Mouse (Mus musculus) spleen, adult 12 weeks (tissue): ENCODE results near the gene Prkca.

ENCODE experiments used
- DNase-seq: peaks from one replicate; pipeline ENCODE4 v3.0.0; 2022; ENCODE audit warnings: low spot score

Prkca gene

DNA sequence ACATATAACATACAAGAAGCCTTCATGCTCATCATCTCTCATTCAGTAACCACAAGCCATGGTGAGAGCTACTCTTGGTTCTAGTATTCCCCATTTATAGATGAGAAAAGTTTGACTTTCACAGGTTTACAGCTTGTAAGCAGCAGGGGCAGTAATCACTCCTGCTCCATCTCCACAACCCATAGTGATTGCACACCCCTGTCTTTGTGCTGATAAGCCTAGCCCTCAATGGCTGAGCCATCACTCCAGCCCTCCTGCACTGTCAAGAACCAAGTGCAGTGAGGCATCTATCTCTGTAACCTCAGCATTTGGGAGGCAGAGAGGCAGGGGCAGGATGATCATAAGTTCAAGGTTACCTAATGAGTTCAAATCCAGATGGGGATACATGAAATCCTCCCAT is 48.4 kb downstream of the Prkca start:
- DNase-seq, result no peak

DNA sequence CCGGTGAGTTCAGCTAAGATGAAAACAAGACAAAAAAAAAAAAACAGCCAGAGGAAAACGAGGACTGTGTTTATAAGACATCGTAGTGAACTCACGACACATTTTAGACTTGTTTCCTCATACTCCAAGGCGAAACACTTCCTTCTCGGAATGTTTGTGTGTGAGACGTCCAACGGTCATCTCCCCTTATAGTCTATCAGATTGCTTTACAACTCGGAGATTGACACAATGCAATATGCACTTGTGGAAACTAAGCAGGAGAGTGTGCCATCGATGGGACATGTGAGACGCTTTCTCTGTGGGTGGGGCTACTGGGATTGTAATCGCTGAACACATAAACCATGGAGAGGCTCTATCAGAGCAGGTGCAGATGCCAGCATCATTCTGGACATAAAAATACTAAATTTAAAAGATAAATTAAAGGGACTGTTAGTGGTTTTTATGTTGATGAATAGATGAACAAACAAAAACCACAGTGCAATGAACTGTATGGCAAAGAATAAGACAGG is 49.4 kb downstream of the Prkca start:
- no peak for DNase-seq

GRCm38 (mm10) chr11:108293843-108294242 is 49.9 kb downstream of the Prkca start:
- no peak for DNase-seq

- DNase-seq, result no peak
These were observed 54.5 kb downstream of the Prkca start for GRCm38 (mm10) chr11:108289192-108289591.

- DNase-seq, result no peak
These were observed 56.4 kb downstream of the Prkca start for GRCm38 (mm10) chr11:108287321-108287720.

GRCm38 (mm10) chr11:108285046-108285445 is 58.7 kb downstream of the Prkca start:
- DNase-seq, result no peak

DNA sequence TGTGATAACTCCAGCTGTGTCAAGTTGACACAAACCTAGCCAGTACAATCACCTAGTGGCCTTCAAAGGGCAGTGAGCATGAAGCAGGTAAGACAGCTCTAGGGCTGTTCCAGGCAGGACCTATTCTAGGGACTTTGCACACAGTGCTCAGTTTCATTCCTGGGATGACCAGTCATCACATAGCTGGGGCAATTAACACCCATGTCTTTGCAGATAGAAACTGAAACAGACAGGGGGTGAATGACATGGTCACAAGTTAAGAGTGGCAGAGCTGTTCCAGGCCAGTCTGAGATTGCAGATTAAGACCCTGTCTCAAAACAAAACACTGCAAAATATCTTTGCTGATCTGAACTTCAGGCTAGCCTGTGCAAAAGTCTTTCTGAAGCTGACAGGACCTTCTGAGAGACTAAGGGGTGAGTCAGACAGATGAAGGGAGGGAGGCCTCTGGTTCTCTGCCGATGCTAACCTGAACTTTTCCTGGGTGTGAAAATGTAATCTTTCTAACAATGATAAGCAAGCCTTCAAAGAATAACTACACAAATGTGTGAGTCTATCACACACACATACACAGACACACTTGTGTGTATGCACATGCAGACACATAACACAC is 60.8 kb downstream of the Prkca start:
- no peak for DNase-seq

DNA sequence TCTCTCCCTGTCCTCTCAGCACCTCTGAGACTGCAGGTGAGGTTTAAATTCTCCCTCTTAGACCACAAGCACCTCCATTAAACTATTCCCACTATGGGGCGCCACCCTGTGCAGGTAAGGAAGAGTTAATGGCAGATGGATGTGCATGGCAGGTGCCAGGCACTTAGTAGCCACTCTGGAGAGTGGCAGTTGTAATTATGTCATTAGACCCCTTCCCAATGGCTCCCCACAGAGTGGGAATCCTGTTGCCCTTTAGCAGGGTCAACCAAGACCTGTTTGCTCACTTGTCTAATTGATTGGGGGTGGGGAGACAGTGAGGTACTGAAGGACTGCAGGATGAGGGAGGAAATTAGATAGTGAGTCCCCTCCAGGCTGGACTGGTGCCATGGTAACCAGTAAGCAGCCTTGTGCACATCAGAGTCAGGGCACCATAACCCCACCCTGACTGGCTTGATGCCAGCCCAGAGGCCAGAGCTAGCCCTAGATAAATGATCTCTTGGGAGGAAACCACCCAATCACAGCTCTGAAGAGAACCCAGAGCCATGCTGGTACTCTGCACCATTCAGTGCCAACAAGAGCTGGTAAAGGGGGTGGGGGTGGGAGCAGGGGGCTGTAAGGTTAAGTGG is 63.9 kb downstream of the Prkca start:
- no peak for DNase-seq

GRCm38 (mm10) chr11:108277096-108277495 is 66.6 kb downstream of the Prkca start:
- DNase-seq, result no peak

- no peak for DNase-seq
These were observed 67.6 kb downstream of the Prkca start for GRCm38 (mm10) chr11:108276148-108276547.

DNA sequence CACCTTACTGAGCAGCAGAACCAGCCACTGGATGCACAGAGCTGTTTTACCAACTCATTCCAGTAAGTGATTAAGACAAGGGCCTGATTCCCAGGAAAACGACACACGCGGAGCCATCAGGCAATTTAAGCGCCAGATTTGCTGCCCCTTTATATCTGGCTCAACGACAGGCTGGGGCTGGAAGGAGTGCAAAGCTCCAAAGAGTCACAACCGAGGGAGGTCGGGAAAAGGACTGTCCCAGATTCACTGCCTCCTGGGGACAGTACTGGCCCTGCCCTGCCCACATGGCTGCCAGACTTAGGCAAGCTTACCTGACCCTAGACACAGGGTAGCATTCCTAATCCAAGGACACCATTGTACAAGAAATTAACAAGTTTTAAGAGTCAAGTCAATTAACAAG is 69.7 kb downstream of the Prkca start:
- no peak for DNase-seq

DNA sequence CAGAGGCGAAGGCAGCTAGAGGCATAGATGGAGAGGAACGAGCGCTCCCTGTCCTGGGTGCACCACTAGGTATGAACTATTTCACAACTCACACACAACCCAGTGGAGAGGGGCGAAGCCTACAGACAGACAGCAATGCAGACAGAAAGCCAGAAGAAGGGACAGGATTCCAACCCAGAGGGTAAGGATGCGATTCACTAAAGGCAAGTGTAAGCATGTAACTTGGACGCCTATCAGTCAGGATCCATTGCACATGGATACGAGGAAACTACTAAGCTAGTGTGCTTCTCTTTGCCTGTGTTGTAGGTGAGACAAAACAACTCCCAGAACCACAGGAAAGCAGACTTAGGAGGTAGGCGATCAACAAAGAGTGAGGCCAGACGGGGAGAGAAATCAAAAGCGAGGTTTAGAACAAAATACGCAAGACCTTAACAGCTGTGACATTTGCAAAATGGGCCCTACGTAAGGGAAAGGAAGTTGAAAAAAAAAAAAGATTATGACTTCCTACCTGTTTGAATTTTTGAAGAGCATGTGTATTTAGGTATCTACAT is 70.2 kb downstream of the Prkca start:
- no peak for DNase-seq

GRCm38 (mm10) chr11:108272601-108273414 is 70.9 kb downstream of the Prkca start:
- DNase-seq, result no peak

- DNase-seq, result no peak
These were observed 72.4 kb downstream of the Prkca start for GRCm38 (mm10) chr11:108271305-108271704.

- no peak for DNase-seq
These were observed 74.2 kb downstream of the Prkca start for GRCm38 (mm10) chr11:108269516-108269915.

DNA sequence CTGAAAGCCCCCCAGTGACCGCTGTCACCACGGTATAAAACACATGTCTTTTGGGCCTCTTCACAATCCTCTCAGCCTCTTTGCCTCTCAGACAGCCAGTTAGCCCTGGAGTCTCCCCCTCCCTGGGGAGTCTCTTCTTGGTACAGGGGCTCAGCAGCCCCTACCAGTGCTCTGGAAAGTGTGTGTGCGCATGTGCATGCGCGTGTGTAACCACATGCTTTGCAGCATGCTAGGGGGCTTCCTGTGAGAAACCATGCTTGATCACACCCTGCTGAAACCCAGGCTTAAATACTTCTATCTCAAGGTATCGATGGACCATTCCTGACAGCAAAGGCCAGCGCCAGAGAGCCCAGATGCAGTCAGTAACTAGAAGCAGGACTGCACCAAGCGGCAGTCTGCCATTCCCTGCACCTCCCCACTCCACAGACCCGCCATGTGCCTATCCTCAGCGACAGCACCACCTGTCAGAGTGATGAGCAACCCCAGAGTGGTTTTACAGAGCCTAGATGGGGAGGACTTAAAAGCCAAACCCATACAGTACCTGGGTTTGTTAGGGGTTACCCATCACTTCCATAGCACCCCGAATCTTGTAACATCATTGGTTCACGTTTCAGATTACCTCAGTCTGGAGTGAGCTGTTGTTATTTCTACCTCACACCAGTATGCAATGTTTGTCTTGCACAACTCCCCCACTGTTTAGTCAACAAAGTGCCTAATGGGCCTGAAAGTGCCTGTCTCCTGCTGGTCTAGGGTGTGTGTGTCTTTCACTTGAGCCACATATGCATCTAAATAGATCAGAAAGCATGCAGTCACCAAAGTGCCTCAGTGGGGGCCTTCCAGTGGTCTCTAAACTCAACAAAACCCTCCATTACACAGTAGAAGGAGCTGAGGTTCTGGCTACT is 75.1 kb downstream of the Prkca start:
- DNase-seq, result no peak

GRCm38 (mm10) chr11:108267825-108268224 is 75.9 kb downstream of the Prkca start:
- DNase-seq, result no peak

DNA sequence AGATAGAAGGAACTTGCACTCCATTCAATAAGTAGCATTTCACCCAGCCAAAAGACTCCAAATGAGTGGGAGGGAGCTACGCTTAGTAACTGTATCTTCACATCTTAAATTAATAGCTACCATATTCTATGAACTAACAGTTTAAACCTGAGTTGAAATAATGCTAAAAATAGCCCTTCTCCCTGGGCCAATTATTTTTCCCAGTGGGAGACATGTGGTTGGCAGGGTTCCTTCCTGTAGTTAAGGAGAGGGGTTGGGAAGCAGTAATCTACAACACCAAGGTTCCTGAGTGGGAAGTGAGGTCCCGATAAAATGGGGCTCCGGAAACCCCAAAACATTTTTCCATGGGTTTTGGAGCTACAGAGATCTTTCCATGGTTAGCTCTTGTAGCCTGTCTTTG is 76.7 kb downstream of the Prkca start:
- DNase-seq, result no peak

DNA sequence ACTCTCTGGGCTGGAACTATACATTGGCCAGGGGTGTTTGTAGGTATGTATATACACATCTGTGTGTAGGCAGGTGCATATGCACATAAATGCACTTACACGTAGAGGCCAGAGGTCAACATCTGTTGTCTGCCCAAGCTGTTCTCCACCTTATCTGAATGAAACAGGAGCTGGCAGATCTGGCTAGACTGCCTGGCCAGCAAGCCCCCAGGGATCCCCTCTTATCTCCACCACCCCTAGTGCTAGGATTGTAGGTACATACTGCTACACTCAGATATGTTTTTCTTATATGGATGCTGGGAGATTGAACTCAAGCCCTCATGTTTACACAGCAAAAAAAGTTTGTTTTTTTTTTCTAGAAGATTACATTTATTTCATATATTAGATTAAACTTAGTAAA is 79.9 kb downstream of the Prkca start:
- DNase-seq, result no peak

- no peak for DNase-seq
These were observed 80.3 kb downstream of the Prkca start for GRCm38 (mm10) chr11:108263406-108263805.

GRCm38 (mm10) chr11:108261751-108262160 is 82.0 kb downstream of the Prkca start:
- no peak for DNase-seq
